Mouse (Mus musculus) midbrain, embryonic 15.5 days (tissue): ENCODE data around the gene Slc12a5. TPM values are rescaled to one million over a fixed set of nuclear protein-coding genes. Genes with fewer than 3 reads are reported as not detected.

ENCODE experiments used
- ATAC-seq: fragments of 200-750 bp; cut with Nextera tagmentation; replicated peaks from 2 replicates; pipeline ENCODE4 v1.8.0; 2017; ENCODE audit warnings: moderate TSS enrichment
- H3K27ac ChIP-seq: fragments of 300-500 bp; sonication (generic); 2 replicates; pipeline ENCODE4 v1.5.1; 2015; ENCODE audit warnings: mild to moderate bottlenecking, inconsistent platforms
- H3K27me3 ChIP-seq: fragments of 300-500 bp; sonication (generic); replicated peaks from 2 replicates; pipeline ENCODE4 v1.6.1; 2015; ENCODE audit warnings: inconsistent platforms
- H3K36me3 ChIP-seq: fragments of 300-500 bp; sonication (generic); replicated peaks from 2 replicates; pipeline ENCODE4 v1.6.1; 2015; ENCODE audit warnings: inconsistent platforms
- H3K4me1 ChIP-seq: fragments of 300-500 bp; sonication (generic); 2 replicates; pipeline ENCODE4 v1.6.1; 2015; ENCODE audit warnings: inconsistent platforms
- H3K4me2 ChIP-seq: fragments of 300-500 bp; sonication (generic); 2 replicates; pipeline ENCODE4 v1.6.1; 2015; ENCODE audit warnings: inconsistent platforms, mild to moderate bottlenecking, moderate library complexity
- H3K4me3 ChIP-seq: fragments of 300-500 bp; sonication (generic); 2 replicates; pipeline ENCODE4 v1.5.1; 2015; ENCODE audit warnings: mild to moderate bottlenecking, inconsistent platforms
- H3K9ac ChIP-seq: fragments of 300-500 bp; sonication (generic); 2 replicates; pipeline ENCODE4 v1.6.1; 2015; ENCODE audit warnings: mild to moderate bottlenecking, inconsistent platforms
- H3K9me3 ChIP-seq: fragments of 300-500 bp; sonication (generic); 2 replicates; pipeline ENCODE4 v1.6.1; 2016; ENCODE audit warnings: inconsistent platforms
- WGBS: fragments of 180-500 bp; shearing (Covaris S2); methylation state at CpG from one replicate; pipeline ENCODE4 v1.1.7; 2015; ENCODE audit warnings: mixed read lengths; 5-methylcytosine and 5-hydroxymethylcytosine counted together
- polyA plus RNA-seq: library from polyadenylated mRNA; unstranded; fragments of >200 nt; fragmentation: Nextera tagmentation; extraction: Ambion mirVana; gene quantifications from 2 replicates; pipeline ENCODE4 v1.2.1, GENCODE M21; 2015

The Slc12a5 gene
- polyA plus RNA-seq, 1 experiment from 2014 or later = 63.8 TPM

GRCm38 (mm10) chr2:164951745-164952144 lies 8.9 kb upstream of the Slc12a5 start:
- H3K27ac ChIP-seq = no peak overlapping the region
- H3K4me2 ChIP-seq = no peak overlapping the region
- WGBS = 85% methylated on average over 4 of the region's 4 CpGs
- no peak overlapping the region for H3K9ac ChIP-seq
- no peak overlapping the region for H3K4me3 ChIP-seq
- no peak for ATAC-seq
- H3K9me3 ChIP-seq = no peaks in the 10 kb centered on the region
- peaks cover 56% of the 10 kb centered on the region for H3K27me3 ChIP-seq
- H3K4me1 ChIP-seq = peaks cover 22% of the 10 kb centered on the region
- no peaks in the 10 kb centered on the region for H3K36me3 ChIP-seq

- no peak overlapping the region for H3K4me2 ChIP-seq
- WGBS = 40% methylated on average over 13 of the region's 13 CpGs
- H3K36me3 ChIP-seq = no peaks in the 10 kb centered on the region
- peaks cover 51% of the 10 kb centered on the region for H3K27me3 ChIP-seq
- no peak overlapping the region for H3K9ac ChIP-seq
- no peak overlapping the region for H3K27ac ChIP-seq
- no peak for ATAC-seq
- H3K4me1 ChIP-seq = peaks cover 22% of the 10 kb centered on the region
- no peaks in the 10 kb centered on the region for H3K9me3 ChIP-seq
- H3K4me3 ChIP-seq = no peak overlapping the region
These were observed 8.2 kb upstream of the Slc12a5 start for GRCm38 (mm10) chr2:164952448-164952847.

GRCm38 (mm10) chr2:164953224-164953623 lies 7.4 kb upstream of the Slc12a5 start:
- no peaks in the 10 kb centered on the region for H3K36me3 ChIP-seq
- peak overlapping the region; percentile 32 for H3K4me2 ChIP-seq
- no peak overlapping the region for H3K4me3 ChIP-seq
- no peak overlapping the region for H3K27ac ChIP-seq
- H3K9me3 ChIP-seq = no peaks in the 10 kb centered on the region
- peaks cover 20% of the 10 kb centered on the region for H3K4me1 ChIP-seq
- peaks cover 43% of the 10 kb centered on the region for H3K27me3 ChIP-seq
- no peak overlapping the region for H3K9ac ChIP-seq
- ATAC-seq = peak; percentile 73
- 1% methylated on average over 21 of the region's 21 CpGs for WGBS

GRCm38 (mm10) chr2:164955725-164956124 lies 4.9 kb upstream of the Slc12a5 start:
- Histone ChIP-seq H3K9ac (no peak overlapping the region), H3K4me2 (no peak overlapping the region), H3K27me3 (peaks cover 18% of the 10 kb centered on the region), H3K9me3 (no peaks in the 10 kb centered on the region), H3K36me3 (no peaks in the 10 kb centered on the region), H3K4me1 (peaks cover 14% of the 10 kb centered on the region; the same call in 1 of the 2 replicates), H3K27ac (no peak overlapping the region), H3K4me3 (no peak overlapping the region)
- 70% methylated on average over 4 of the region's 4 CpGs for WGBS
- no peak for ATAC-seq

GRCm38 (mm10) chr2:164956195-164956594 lies 4.4 kb upstream of the Slc12a5 start:
- H3K36me3 ChIP-seq = no peaks in the 10 kb centered on the region
- no peak overlapping the region for H3K4me3 ChIP-seq
- no peak overlapping the region for H3K9ac ChIP-seq
- peaks cover 14% of the 10 kb centered on the region for H3K27me3 ChIP-seq
- H3K4me2 ChIP-seq = no peak overlapping the region
- H3K4me1 ChIP-seq = peaks cover 17% of the 10 kb centered on the region
- H3K27ac ChIP-seq = no peak overlapping the region
- WGBS = 70% methylated on average over 5 of the region's 5 CpGs
- H3K9me3 ChIP-seq = no peaks in the 10 kb centered on the region
- no peak for ATAC-seq

- H3K27me3 ChIP-seq = peaks cover 10% of the 10 kb centered on the region
- H3K4me3 ChIP-seq = no peak overlapping the region
- H3K27ac ChIP-seq = no peak overlapping the region
- ATAC-seq = no peak
- H3K4me2 ChIP-seq = no peak overlapping the region
- no peaks in the 10 kb centered on the region for H3K9me3 ChIP-seq
- WGBS = 67% methylated on average over 9 of the region's 9 CpGs
- H3K36me3 ChIP-seq = no peaks in the 10 kb centered on the region
- H3K4me1 ChIP-seq = peaks cover 32% of the 10 kb centered on the region
- no peak overlapping the region for H3K9ac ChIP-seq
These were observed 2.9 kb upstream of the Slc12a5 start for GRCm38 (mm10) chr2:164957548-164958315.

GRCm38 (mm10) chr2:164961506-164962182 lies 1.0 kb downstream of the Slc12a5 start:
- ATAC-seq = peak; percentile 8; the same call in 1 of the 2 replicates
- H3K9ac ChIP-seq = peak overlapping the region; percentile 65
- no peaks in the 10 kb centered on the region for H3K27me3 ChIP-seq
- no peaks in the 10 kb centered on the region for H3K36me3 ChIP-seq
- H3K4me2 ChIP-seq = peak overlapping the region; percentile 75
- H3K27ac ChIP-seq = peak overlapping the region; percentile 76
- no peaks in the 10 kb centered on the region for H3K9me3 ChIP-seq
- 5% methylated on average over 17 of the region's 17 CpGs for WGBS
- peaks cover 55% of the 10 kb centered on the region for H3K4me1 ChIP-seq
- peak overlapping the region; percentile 61 for H3K4me3 ChIP-seq

- peak overlapping the region; percentile 75 for H3K4me2 ChIP-seq
- peak overlapping the region; percentile 76 for H3K27ac ChIP-seq
- WGBS = 52% methylated on average over 7 of the region's 7 CpGs
These were observed 1.6 kb downstream of the Slc12a5 start for GRCm38 (mm10) chr2:164962183-164962580.

GRCm38 (mm10) chr2:164964242-164964894 lies 3.8 kb downstream of the Slc12a5 start:
- Histone ChIP-seq H3K4me3 (peak overlapping the region; percentile 16), H3K36me3 (no peaks in the 10 kb centered on the region), H3K4me1 (peaks cover 78% of the 10 kb centered on the region), H3K27ac (peak overlapping the region; percentile 89), H3K9me3 (no peaks in the 10 kb centered on the region), H3K27me3 (0 out of 2 replicates have a peak, but pooled peaks cover 4% of the 10 kb centered on the region), H3K4me2 (peak overlapping the region; percentile 44), H3K9ac (peak overlapping the region; percentile 2; the same call in 1 of the 2 replicates)
- ATAC-seq = peak; percentile 71
- 10% methylated on average over 9 of the region's 9 CpGs for WGBS

More at GRCm38 (mm10) chr2:164962183-164962580, 1.6 kb downstream of the Slc12a5 start:
- no peak for ATAC-seq
- Histone ChIP-seq H3K9me3 (no peaks in the 10 kb centered on the region), H3K4me3 (peak overlapping the region; percentile 61; the same call in 1 of the 2 replicates), H3K9ac (no peak overlapping the region), H3K27me3 (0 out of 2 replicates have a peak, but pooled peaks cover 3% of the 10 kb centered on the region), H3K4me1 (peaks cover 60% of the 10 kb centered on the region), H3K36me3 (no peaks in the 10 kb centered on the region)

GRCm38 (mm10) chr2:164964981-164965380 lies 4.4 kb downstream of the Slc12a5 start:
- peak overlapping the region; percentile 2; the same call in 1 of the 2 replicates for H3K9ac ChIP-seq
- whole genome bisulfite sequencing = 97% methylated on average over 1 of the region's 1 CpGs
- H3K27ac ChIP-seq = peak overlapping the region; percentile 89
- no peaks in the 10 kb centered on the region for H3K36me3 ChIP-seq
- no peak for ATAC-seq
- no peaks in the 10 kb centered on the region for H3K9me3 ChIP-seq
- peaks cover 84% of the 10 kb centered on the region for H3K4me1 ChIP-seq
- peak overlapping the region; percentile 44 for H3K4me2 ChIP-seq
- H3K27me3 ChIP-seq = 0 out of 2 replicates have a peak, but pooled peaks cover 4% of the 10 kb centered on the region
- H3K4me3 ChIP-seq = peak overlapping the region; percentile 16; the same call in 1 of the 2 replicates

- Histone ChIP-seq H3K9ac (no peak overlapping the region), H3K9me3 (no peaks in the 10 kb centered on the region), H3K27me3 (0 out of 2 replicates have a peak, but pooled peaks cover 4% of the 10 kb centered on the region), H3K4me3 (no peak overlapping the region), H3K4me1 (peaks cover 88% of the 10 kb centered on the region), H3K36me3 (no peaks in the 10 kb centered on the region), H3K4me2 (no peak overlapping the region), H3K27ac (no peak overlapping the region)
- 22% methylated on average over 8 of the region's 8 CpGs for WGBS
- no peak for ATAC-seq
These were observed 5.8 kb downstream of the Slc12a5 start for GRCm38 (mm10) chr2:164966381-164966780.

GRCm38 (mm10) chr2:164967193-164967592 lies 6.6 kb downstream of the Slc12a5 start:
- Histone ChIP-seq H3K36me3 (no peaks in the 10 kb centered on the region), H3K9me3 (no peaks in the 10 kb centered on the region), H3K4me3 (peak overlapping the region; percentile 71), H3K4me1 (peaks cover 87% of the 10 kb centered on the region), H3K27ac (peak overlapping the region; percentile 95), H3K9ac (peak overlapping the region; percentile 76; the same call in 1 of the 2 replicates), H3K27me3 (0 out of 2 replicates have a peak, but pooled peaks cover 4% of the 10 kb centered on the region), H3K4me2 (peak overlapping the region; percentile 75)
- ATAC-seq = no peak
- 7% methylated on average over 6 of the region's 6 CpGs for WGBS
